Mouse (Mus musculus) liver, embryonic 11.5 days (tissue): ENCODE measurements around the gene Frmd4b. TPM values are rescaled to one million over a fixed set of nuclear protein-coding genes. Genes with fewer than 3 reads are reported as not detected.
A peak's percentile ranks its signal among the peaks of the same experiment; 100 is the strongest.

Experiments
- ATAC-seq: fragments of 200-750 bp; cut with Nextera tagmentation; replicated peaks from 2 replicates; pipeline ENCODE4 v1.8.0; 2017; ENCODE audit warnings: moderate number of reproducible peaks, mild to moderate bottlenecking, moderate TSS enrichment, moderate library complexity; ENCODE audit not compliant: low FRiP score
- DNase-seq: peaks from one replicate; pipeline ENCODE4 v3.0.0-alpha.2; 2017; ENCODE audit warnings: low spot score
- H3K27ac ChIP-seq: fragments of 300-500 bp; sonication (generic); 2 replicates; pipeline ENCODE4 v1.5.1; 2014; ENCODE audit warnings: mild to moderate bottlenecking, low read depth, low read length, control low read depth
- H3K27me3 ChIP-seq: fragments of 300-500 bp; sonication (generic); replicated peaks from 2 replicates; pipeline ENCODE4 v1.6.1; 2014; ENCODE audit warnings: low read length, mixed read lengths; ENCODE audit not compliant: control insufficient read depth, insufficient read depth
- H3K36me3 ChIP-seq: fragments of 300-500 bp; sonication (generic); 2 replicates; pipeline ENCODE4 v1.6.1; 2014; ENCODE audit warnings: mild to moderate bottlenecking, low read length, moderate library complexity, mixed read lengths; ENCODE audit not compliant: control insufficient read depth, insufficient read depth
- H3K4me1 ChIP-seq: fragments of 300-500 bp; sonication (generic); replicated peaks from 2 replicates; pipeline ENCODE4 v1.6.1; 2014; ENCODE audit warnings: low read length, mixed read lengths; ENCODE audit not compliant: control insufficient read depth, insufficient read depth
- H3K4me2 ChIP-seq: fragments of 300-500 bp; sonication (generic); 2 replicates; pipeline ENCODE4 v1.6.1; 2014; ENCODE audit warnings: mild to moderate bottlenecking, control low read depth, moderate library complexity
- H3K4me3 ChIP-seq: fragments of 300-500 bp; sonication (generic); 2 replicates; pipeline ENCODE4 v1.5.1; 2014; ENCODE audit warnings: low read depth, low read length, control low read depth
- H3K9ac ChIP-seq: fragments of 300-500 bp; sonication (generic); 2 replicates; pipeline ENCODE4 v1.6.1; 2014; ENCODE audit warnings: low read depth, low read length, control low read depth
- H3K9me3 ChIP-seq: fragments of 300-500 bp; sonication (generic); 2 replicates; pipeline ENCODE4 v1.6.1; 2016; ENCODE audit warnings: low read length, inconsistent platforms, mixed read lengths; ENCODE audit not compliant: control insufficient read depth
- WGBS: fragments of 180-500 bp; shearing (Covaris S2); extraction: QIAGEN DNeasy Blood & Tissue Kit; methylation state at CpG from one replicate; pipeline ENCODE4 v1.1.7; 2014; 5-methylcytosine and 5-hydroxymethylcytosine counted together
- polyA plus RNA-seq: library from polyadenylated mRNA; unstranded; fragments of >200 nt; fragmentation: Nextera tagmentation; extraction: Ambion mirVana; gene quantifications from 2 replicates; pipeline ENCODE4 v1.2.1, GENCODE M21; 2014

Frmd4b gene
- polyA plus RNA-seq, 1 experiment from 2014 or later: 16.6 TPM

- Histone ChIP-seq H3K4me1 (no peaks in the 10 kb centered on the region), H3K27ac (no peak overlapping the region), H3K9me3 (no peaks in the 10 kb centered on the region), H3K4me2 (no peak overlapping the region), H3K4me3 (no peak overlapping the region), H3K36me3 (no peaks in the 10 kb centered on the region), H3K27me3 (no peaks in the 10 kb centered on the region), H3K9ac (no peak overlapping the region)
- WGBS: 92% methylated on average over 3 of the region's 3 CpGs
- DNase-seq (no peak), ATAC-seq (no peak)
Observed at GRCm38 (mm10) chr6:97552573-97552972, 64.8 kb downstream of the Frmd4b start.

- no peaks in the 10 kb centered on the region for H3K9me3 ChIP-seq
- H3K4me1 ChIP-seq: no peaks in the 10 kb centered on the region
- WGBS: 80% methylated on average over 8 of the region's 8 CpGs
- H3K27me3 ChIP-seq: no peaks in the 10 kb centered on the region
- H3K4me2 ChIP-seq: no peak overlapping the region
- ATAC-seq: no peak
- H3K9ac ChIP-seq: no peak overlapping the region
- H3K36me3 ChIP-seq: no peaks in the 10 kb centered on the region
- DNase-seq: no peak
- H3K27ac ChIP-seq: no peak overlapping the region
- H3K4me3 ChIP-seq: no peak overlapping the region
Observed at GRCm38 (mm10) chr6:97551884-97552283, 65.5 kb downstream of the Frmd4b start.

- Histone ChIP-seq H3K27ac (no peak overlapping the region), H3K4me2 (no peak overlapping the region), H3K9me3 (no peaks in the 10 kb centered on the region), H3K9ac (no peak overlapping the region), H3K27me3 (no peaks in the 10 kb centered on the region), H3K4me1 (no peaks in the 10 kb centered on the region), H3K36me3 (no peaks in the 10 kb centered on the region), H3K4me3 (no peak overlapping the region)
- no peak for DNase-seq
- 79% methylated on average over 4 of the region's 4 CpGs for WGBS
- no peak for ATAC-seq
Observed at GRCm38 (mm10) chr6:97551161-97551560, 66.2 kb downstream of the Frmd4b start.

- Histone ChIP-seq H3K4me3 (no peak overlapping the region), H3K36me3 (no peaks in the 10 kb centered on the region), H3K27ac (no peak overlapping the region), H3K9ac (no peak overlapping the region), H3K4me1 (no peaks in the 10 kb centered on the region), H3K4me2 (no peak overlapping the region), H3K27me3 (no peaks in the 10 kb centered on the region), H3K9me3 (no peaks in the 10 kb centered on the region)
- 77% methylated on average over 2 of the region's 2 CpGs for WGBS
- no peak for DNase-seq
- ATAC-seq: no peak
Observed at GRCm38 (mm10) chr6:97540458-97540857, 76.9 kb downstream of the Frmd4b start.

- H3K27ac ChIP-seq: no peak overlapping the region
- WGBS: 91% methylated on average over 9 of the region's 9 CpGs
- no peak for DNase-seq
- no peak overlapping the region for H3K9ac ChIP-seq
- ATAC-seq: no peak
- no peaks in the 10 kb centered on the region for H3K9me3 ChIP-seq
- H3K36me3 ChIP-seq: no peaks in the 10 kb centered on the region
- H3K4me2 ChIP-seq: no peak overlapping the region
- no peak overlapping the region for H3K4me3 ChIP-seq
- no peaks in the 10 kb centered on the region for H3K27me3 ChIP-seq
- no peaks in the 10 kb centered on the region for H3K4me1 ChIP-seq
Observed at GRCm38 (mm10) chr6:97535763-97536445, 81.4 kb downstream of the Frmd4b start.

- ATAC-seq (no peak), DNase-seq (no peak)
- H3K9ac ChIP-seq: no peak overlapping the region
- H3K4me3 ChIP-seq: no peak overlapping the region
- no peaks in the 10 kb centered on the region for H3K4me1 ChIP-seq
- H3K9me3 ChIP-seq: no peaks in the 10 kb centered on the region
- H3K36me3 ChIP-seq: no peaks in the 10 kb centered on the region
- no peak overlapping the region for H3K27ac ChIP-seq
- no peak overlapping the region for H3K4me2 ChIP-seq
- H3K27me3 ChIP-seq: no peaks in the 10 kb centered on the region
- 46% methylated on average over 4 of the region's 4 CpGs for WGBS
Observed at GRCm38 (mm10) chr6:97531043-97531442, 86.3 kb downstream of the Frmd4b start.

- no peaks in the 10 kb centered on the region for H3K4me1 ChIP-seq
- no peaks in the 10 kb centered on the region for H3K9me3 ChIP-seq
- no peak overlapping the region for H3K4me3 ChIP-seq
- no peak overlapping the region for H3K9ac ChIP-seq
- ATAC-seq (no peak), DNase-seq (no peak)
- WGBS: 80% methylated on average over 15 of the region's 15 CpGs
- no peak overlapping the region for H3K27ac ChIP-seq
- H3K36me3 ChIP-seq: no peaks in the 10 kb centered on the region
- H3K4me2 ChIP-seq: no peak overlapping the region
- no peaks in the 10 kb centered on the region for H3K27me3 ChIP-seq
Observed at GRCm38 (mm10) chr6:97528961-97529680, 88.2 kb downstream of the Frmd4b start.

GRCm38 (mm10) chr6:97526092-97526491 lies 91.2 kb downstream of the Frmd4b start:
- Histone ChIP-seq H3K27me3 (no peaks in the 10 kb centered on the region), H3K9ac (no peak overlapping the region), H3K27ac (no peak overlapping the region), H3K4me2 (no peak overlapping the region), H3K9me3 (no peaks in the 10 kb centered on the region), H3K4me1 (no peaks in the 10 kb centered on the region), H3K4me3 (no peak overlapping the region), H3K36me3 (no peaks in the 10 kb centered on the region)
- ATAC-seq (0 out of 2 replicates have a peak, but pooled peaks have one; percentile 29), DNase-seq (peak; percentile 50)
- WGBS: 17% methylated on average over 8 of the region's 8 CpGs

- H3K4me2 ChIP-seq: peak overlapping the region; percentile 35; the same call in 1 of the 2 replicates
- DNase-seq: peak; percentile 71
- H3K27ac ChIP-seq: no peak overlapping the region
- H3K27me3 ChIP-seq: no peaks in the 10 kb centered on the region
- ATAC-seq: no peak; the same call in 1 of the 2 replicates
- WGBS: 0% methylated on average over 11 of the region's 11 CpGs
- H3K9me3 ChIP-seq: no peaks in the 10 kb centered on the region
- H3K4me1 ChIP-seq: 0 out of 2 replicates have a peak, but pooled peaks cover under 1% of the 10 kb centered on the region
- H3K9ac ChIP-seq: no peak overlapping the region
- H3K36me3 ChIP-seq: no peaks in the 10 kb centered on the region
- no peak overlapping the region for H3K4me3 ChIP-seq
Observed at GRCm38 (mm10) chr6:97523118-97523517, 94.2 kb downstream of the Frmd4b start.
